Mouse (Mus musculus) cerebellum, postnatal 14 days (tissue): ENCODE results near the gene Tro.

Experiments
- DNase-seq, 2 experiments: peaks; one replicate each; pipeline ENCODE4 v3.0.0; 2021; ENCODE audit warnings: mixed read lengths in 2 of 2

The Tro gene

GRCm38 (mm10) chrX:150656908-150657796, at the start of gene Tro:
Tro (minus strand) TSS chrX:150657583.
- DNase-seq, result peak; percentile 80 to 85

GRCm38 (mm10) chrX:150677505-150677904, 20.1 kb upstream of the Tro start:
- DNase-seq, result no peak

GRCm38 (mm10) chrX:150662809-150663208, 5.4 kb upstream of the Tro start:
- DNase-seq, result peak; percentile 49

GRCm38 (mm10) chrX:150657797-150658118, 375 bp upstream of the Tro start:
- peak; percentile 13 to 20 for DNase-seq

- DNase-seq, result peak; percentile 72 to 73
Observed at GRCm38 (mm10) chrX:150656122-150656907, 1.1 kb downstream of the Tro start.

GRCm38 (mm10) chrX:150636421-150636820, 21.0 kb downstream of the Tro start:
- no peak for DNase-seq

GRCm38 (mm10) chrX:150598882-150599281, 58.5 kb downstream of the Tro start:
- no peak for DNase-seq
